Mouse (Mus musculus) midbrain, postnatal 0 days (tissue): Measurements from ENCODE around the gene Slamf8. TPM values are rescaled to one million over a fixed set of nuclear protein-coding genes. Genes with fewer than 3 reads are reported as not detected.

Experiments
- ATAC-seq: fragments of 200-750 bp; cut with Nextera tagmentation; 2 replicates; pipeline ENCODE4 v1.8.0; 2017; ENCODE audit warnings: moderate number of reproducible peaks, mild to moderate bottlenecking, moderate TSS enrichment, moderate library complexity; ENCODE audit not compliant: low FRiP score
- DNase-seq: peaks from one replicate; pipeline ENCODE4 v3.0.0-alpha.2; 2015; ENCODE audit warnings: low spot score
- H3K27ac ChIP-seq: fragments of 300-500 bp; sonication (generic); 2 replicates; pipeline ENCODE4 v1.5.1; 2014; ENCODE audit warnings: low read depth, mild to moderate bottlenecking, low read length, mixed read lengths
- H3K27me3 ChIP-seq: fragments of 300-500 bp; sonication (generic); 2 replicates; pipeline ENCODE4 v1.6.1; 2014; ENCODE audit warnings: low read length, control low read depth, mixed read lengths; ENCODE audit not compliant: insufficient read depth
- H3K36me3 ChIP-seq: fragments of 300-500 bp; sonication (generic); 2 replicates; pipeline ENCODE4 v1.6.1; 2014; ENCODE audit warnings: low read length, control low read depth, mixed read lengths; ENCODE audit not compliant: insufficient read depth
- H3K4me1 ChIP-seq: fragments of 300-500 bp; sonication (generic); 2 replicates; pipeline ENCODE4 v1.6.1; 2014; ENCODE audit warnings: mild to moderate bottlenecking, control low read depth, antibody characterized with exemption, low read length, mixed read lengths; ENCODE audit not compliant: insufficient read depth
- H3K4me2 ChIP-seq: fragments of 300-500 bp; sonication (generic); 2 replicates; pipeline ENCODE4 v1.6.1; 2014; ENCODE audit warnings: low read depth, mild to moderate bottlenecking, low read length, mixed read lengths; ENCODE audit not compliant: poor library complexity, severe bottlenecking
- H3K4me3 ChIP-seq: fragments of 300-500 bp; sonication (generic); 2 replicates; pipeline ENCODE4 v1.5.1; 2014; ENCODE audit warnings: low read depth, mild to moderate bottlenecking, low read length, moderate library complexity
- H3K9ac ChIP-seq: fragments of 300-500 bp; sonication (generic); replicated peaks from 2 replicates; pipeline ENCODE4 v1.6.1; 2014; ENCODE audit warnings: mild to moderate bottlenecking, low read length, moderate library complexity, mixed read lengths; ENCODE audit not compliant: poor library complexity, severe bottlenecking
- H3K9me3 ChIP-seq: fragments of 300-500 bp; sonication (generic); 2 replicates; pipeline ENCODE4 v1.6.1; 2016; ENCODE audit warnings: low read length, control low read depth
- CTCF ChIP-seq: IDR thresholded peaks from 2 replicates; pipeline ENCODE4 v1.5.1; 2016; ENCODE audit warnings: antibody characterized with exemption, mild to moderate bottlenecking
- WGBS: fragments of 180-500 bp; shearing (Covaris S2); extraction: QIAGEN DNeasy Blood & Tissue Kit; methylation state at CpG from one replicate; pipeline ENCODE4 v1.1.7; 2014; 5-methylcytosine and 5-hydroxymethylcytosine counted together
- polyA plus RNA-seq: library from polyadenylated mRNA; unstranded; fragments of >200 nt; fragmentation: Nextera tagmentation; extraction: Ambion mirVana; gene quantifications from 2 replicates; pipeline ENCODE4 v1.2.1, GENCODE M21; 2015
- total RNA-seq: library from RNA; depleted of rRNA; stranded (reverse); fragments of >200 nt; gene quantifications from 2 replicates; pipeline ENCODE4 v1.2.3, GENCODE M21; 2014; rRNA removed

Gene Slamf8
- total RNA-seq: not detected in 2 replicates
- polyA plus RNA-seq: not detected in 2 replicates

DNA sequence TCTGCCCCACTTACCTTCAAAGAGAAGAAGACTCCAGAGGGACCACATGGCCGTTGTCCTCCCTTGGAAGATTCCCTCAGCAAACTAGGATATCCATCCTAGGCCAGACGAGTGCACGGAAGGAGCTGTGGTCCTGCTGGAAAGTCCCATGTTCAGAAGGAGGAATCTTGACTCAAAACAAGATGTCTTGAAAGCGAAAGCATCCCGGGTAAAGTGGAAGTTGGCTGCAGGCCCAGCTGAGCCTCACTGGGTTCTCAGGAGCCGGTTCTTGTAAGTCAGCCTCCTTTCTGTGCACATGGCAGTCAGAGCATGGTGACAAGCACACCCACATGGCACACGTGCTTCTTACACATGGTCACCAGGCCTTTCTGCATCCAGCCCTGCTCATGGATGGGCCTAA lies at the start of gene Slamf8:
Gene Slamf8, minus strand, starts transcription at position 184 of the 400 bp plus-strand sequence.
- Histone ChIP-seq H3K27ac (no peak within 1 kb of the TSS), H3K9me3 (no peaks in the 10 kb centered on the region), H3K9ac (no peak within 1 kb of the TSS), H3K4me3 (no peak within 1 kb of the TSS), H3K36me3 (no peaks in the 10 kb centered on the region), H3K27me3 (no peaks in the 10 kb centered on the region), H3K4me2 (no peak within 1 kb of the TSS), H3K4me1 (peaks cover 4% of the 10 kb centered on the region; the same call in 1 of the 2 replicates)
- ATAC-seq (no peak), DNase-seq (no peak)
- 79% methylated on average over 7 of the region's 7 CpGs for WGBS
- TF ChIP-seq CTCF: no peak

DNA sequence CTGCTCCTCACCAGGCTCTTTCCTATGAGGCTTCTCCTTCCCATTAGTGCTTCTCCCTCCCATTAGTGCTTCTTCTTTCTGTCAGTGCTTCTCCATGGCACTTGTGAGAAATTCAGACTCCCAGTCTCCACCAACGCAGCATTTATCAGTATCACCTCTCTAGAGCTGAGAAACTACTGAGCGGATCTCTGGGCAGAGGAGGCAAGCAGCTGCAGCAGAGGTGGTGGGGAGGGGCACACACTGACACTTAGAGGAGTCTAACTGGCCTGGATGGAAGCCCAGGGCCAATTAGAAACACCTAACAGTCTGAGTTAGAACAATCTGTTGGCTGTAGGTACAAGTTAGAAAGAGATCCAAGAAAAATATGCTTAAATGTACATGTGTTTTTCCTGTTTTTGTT lies 48.4 kb upstream of the Slamf8 start:
- TF ChIP-seq CTCF: no peak
- ATAC-seq (no peak), DNase-seq (no peak)
- H3K4me2 ChIP-seq: no peak overlapping the region
- H3K9ac ChIP-seq: no peak overlapping the region
- H3K36me3 ChIP-seq: no peaks in the 10 kb centered on the region
- no peaks in the 10 kb centered on the region for H3K27me3 ChIP-seq
- WGBS: 68% methylated on average over 2 of the region's 2 CpGs
- H3K4me3 ChIP-seq: no peak overlapping the region
- no peaks in the 10 kb centered on the region for H3K9me3 ChIP-seq
- H3K27ac ChIP-seq: no peak overlapping the region
- no peaks in the 10 kb centered on the region for H3K4me1 ChIP-seq

DNA sequence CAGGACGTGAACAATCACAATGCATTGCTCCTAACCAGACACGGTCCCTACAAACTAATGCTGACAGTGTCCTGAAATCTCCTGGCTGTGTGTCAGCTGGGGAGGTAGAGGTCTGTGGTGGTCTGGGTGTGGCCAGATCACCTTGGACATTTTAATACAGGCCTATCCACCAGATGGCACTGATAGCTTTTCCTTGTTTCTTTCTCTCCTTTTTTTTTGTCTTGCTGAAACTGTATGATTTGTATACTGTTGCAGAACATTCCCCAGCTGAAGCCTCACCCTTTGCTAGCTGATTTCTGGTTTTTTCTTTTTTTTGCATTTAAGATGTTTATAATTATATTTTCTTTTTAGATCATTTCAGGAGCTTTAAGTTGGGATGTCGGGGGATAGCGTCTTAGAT lies 47.4 kb upstream of the Slamf8 start:
- ATAC-seq: no peak
- WGBS: 65% methylated on average over 4 of the region's 4 CpGs

DNA sequence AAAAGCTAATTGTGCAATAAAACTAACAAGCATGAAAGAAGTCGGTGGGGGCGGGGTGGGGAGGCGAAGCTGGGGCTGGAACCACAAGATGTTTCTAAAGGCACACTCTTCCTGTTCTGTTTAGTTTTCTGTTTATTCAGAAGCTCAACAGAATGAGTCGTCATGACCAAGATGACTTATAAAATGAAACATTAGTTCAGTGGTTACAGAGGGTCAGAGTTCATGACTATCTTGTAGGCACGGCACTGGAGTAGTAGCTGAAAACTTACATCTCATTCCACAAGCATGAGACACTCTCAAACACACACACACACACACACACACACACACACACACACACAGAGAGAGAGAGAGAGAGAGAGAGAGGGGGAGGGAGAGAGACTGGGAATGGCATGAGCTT lies 45.9 kb upstream of the Slamf8 start:
- DNase-seq (no peak), ATAC-seq (no peak)
- no peak overlapping the region for H3K27ac ChIP-seq
- WGBS: 96% methylated on average over 5 of the region's 5 CpGs
- H3K36me3 ChIP-seq: no peaks in the 10 kb centered on the region
- no peaks in the 10 kb centered on the region for H3K27me3 ChIP-seq
- no peaks in the 10 kb centered on the region for H3K4me1 ChIP-seq
- H3K4me2 ChIP-seq: no peak overlapping the region
- no peak for TF ChIP-seq CTCF
- no peaks in the 10 kb centered on the region for H3K9me3 ChIP-seq
- no peak overlapping the region for H3K4me3 ChIP-seq
- H3K9ac ChIP-seq: no peak overlapping the region

More for the DNA sequence above, 47.4 kb upstream of the Slamf8 start:
- DNase-seq: peak; percentile 67
- H3K4me2 ChIP-seq: no peak overlapping the region
- H3K9me3 ChIP-seq: no peaks in the 10 kb centered on the region
- no peaks in the 10 kb centered on the region for H3K4me1 ChIP-seq
- H3K36me3 ChIP-seq: no peaks in the 10 kb centered on the region
- no peak overlapping the region for H3K27ac ChIP-seq
- peak; percentile 74 for TF ChIP-seq CTCF
- no peaks in the 10 kb centered on the region for H3K27me3 ChIP-seq
- H3K4me3 ChIP-seq: no peak overlapping the region
- no peak overlapping the region for H3K9ac ChIP-seq

DNA sequence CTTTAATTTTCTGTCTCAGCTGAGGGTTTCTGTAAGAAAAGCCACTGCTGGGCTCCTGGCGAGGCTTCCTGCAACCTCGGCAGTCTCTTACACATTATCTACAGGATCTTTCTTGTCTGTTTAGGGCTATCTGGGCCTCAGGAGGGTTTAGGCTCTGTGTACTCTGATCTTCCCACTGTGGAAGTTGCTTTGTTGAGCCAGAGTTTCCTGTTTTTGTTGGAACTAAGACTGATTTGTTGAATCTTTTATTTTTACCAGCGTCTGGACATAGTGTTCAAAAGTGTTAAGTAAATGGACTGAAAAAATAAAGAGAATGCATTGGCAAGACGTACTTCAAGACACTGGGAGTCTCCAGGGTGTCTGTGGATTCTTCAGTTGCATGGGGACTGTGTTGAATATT lies 44.9 kb upstream of the Slamf8 start:
- Histone ChIP-seq H3K9me3 (no peaks in the 10 kb centered on the region), H3K4me2 (no peak overlapping the region), H3K4me1 (no peaks in the 10 kb centered on the region), H3K4me3 (no peak overlapping the region), H3K9ac (no peak overlapping the region), H3K36me3 (no peaks in the 10 kb centered on the region), H3K27ac (0 out of 2 replicates have a peak overlapping the region, but pooled peaks have one; percentile 43), H3K27me3 (no peaks in the 10 kb centered on the region)
- DNase-seq: no peak
- no peak for ATAC-seq
- 69% methylated on average over 4 of the region's 4 CpGs for WGBS
- TF ChIP-seq CTCF: no peak

DNA sequence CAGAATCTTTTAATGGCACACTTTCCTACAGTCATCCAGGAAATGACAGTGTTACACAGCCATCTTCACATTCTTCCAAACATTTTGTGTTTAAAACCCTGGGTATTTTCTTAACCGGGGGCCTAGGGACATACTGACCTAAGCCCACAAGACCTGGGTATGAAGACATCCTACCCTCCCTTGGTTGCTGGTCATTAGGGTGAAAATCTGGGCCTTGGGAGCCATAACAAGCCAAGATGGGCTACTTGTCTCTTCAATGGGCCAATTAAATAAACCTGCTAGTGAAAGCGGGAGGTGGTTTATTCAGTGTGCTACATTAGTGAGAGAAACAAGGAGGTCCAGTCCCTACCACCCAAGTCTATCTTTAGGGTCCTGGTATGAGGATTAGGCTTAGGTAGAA lies 43.8 kb upstream of the Slamf8 start:
- H3K27ac ChIP-seq: no peak overlapping the region

More for the DNA sequence above, 43.8 kb upstream of the Slamf8 start:
- Histone ChIP-seq H3K9me3 (no peaks in the 10 kb centered on the region), H3K27me3 (no peaks in the 10 kb centered on the region), H3K4me3 (no peak overlapping the region), H3K4me1 (no peaks in the 10 kb centered on the region), H3K36me3 (no peaks in the 10 kb centered on the region), H3K4me2 (no peak overlapping the region), H3K9ac (no peak overlapping the region)
- no peak for DNase-seq
- WGBS: 87% methylated on average over 2 of the region's 2 CpGs
- ATAC-seq: no peak
- TF ChIP-seq CTCF: no peak
